Mouse (Mus musculus) stomach, postnatal 0 days (tissue): ENCODE measurements around the gene Vsnl1. TPM values are rescaled to one million over a fixed set of nuclear protein-coding genes. Genes with fewer than 3 reads are reported as not detected.

Experiments used
- ATAC-seq: fragments of 200-750 bp; cut with Nextera tagmentation; 2 replicates; pipeline ENCODE4 v1.8.0; 2017; ENCODE audit not compliant: low FRiP score, low TSS enrichment
- DNase-seq: peaks from one replicate; pipeline ENCODE4 v3.0.0-alpha.2; 2016; ENCODE audit warnings: low spot score
- H3K27ac ChIP-seq: fragments of 300-500 bp; sonication (generic); replicated peaks from 2 replicates; pipeline ENCODE4 v1.5.1; 2014; ENCODE audit warnings: mild to moderate bottlenecking, control low read depth
- H3K27me3 ChIP-seq: fragments of 300-500 bp; sonication (generic); 2 replicates; pipeline ENCODE4 v1.6.1; 2014; ENCODE audit warnings: low read length; ENCODE audit not compliant: control insufficient read depth, insufficient read depth
- H3K36me3 ChIP-seq: fragments of 300-500 bp; sonication (generic); 2 replicates; pipeline ENCODE4 v1.6.1; 2014; ENCODE audit warnings: low read length, mixed read lengths; ENCODE audit not compliant: control insufficient read depth, insufficient read depth
- H3K4me1 ChIP-seq: fragments of 300-500 bp; sonication (generic); replicated peaks from 2 replicates; pipeline ENCODE4 v1.6.1; 2014; ENCODE audit warnings: antibody characterized with exemption; ENCODE audit not compliant: control insufficient read depth, insufficient read depth
- H3K4me2 ChIP-seq: fragments of 300-500 bp; sonication (generic); replicated peaks from 2 replicates; pipeline ENCODE4 v1.6.1; 2014; ENCODE audit warnings: low read depth, mild to moderate bottlenecking, control low read depth, moderate library complexity
- H3K4me3 ChIP-seq: fragments of 300-500 bp; sonication (generic); 2 replicates; pipeline ENCODE4 v1.5.1; 2014; ENCODE audit warnings: low read depth, low read length, control low read depth
- H3K9ac ChIP-seq: fragments of 300-500 bp; sonication (generic); 2 replicates; pipeline ENCODE4 v1.6.1; 2014; ENCODE audit warnings: mild to moderate bottlenecking, low read length, control low read depth, mixed read lengths
- H3K9me3 ChIP-seq: fragments of 300-500 bp; sonication (generic); 2 replicates; pipeline ENCODE4 v1.6.1; 2016; ENCODE audit warnings: low read length; ENCODE audit not compliant: control insufficient read depth
- CTCF ChIP-seq: IDR thresholded peaks from 2 replicates; pipeline ENCODE4 v1.5.1; 2016; ENCODE audit warnings: antibody characterized with exemption, low read depth, mild to moderate bottlenecking, moderate library complexity
- EP300 ChIP-seq: optimal IDR thresholded peaks from 2 replicates; pipeline ENCODE3; 2016; ENCODE audit warnings: antibody characterized with exemption
- WGBS: fragments of 180-500 bp; shearing (Covaris S2); extraction: QIAGEN DNeasy Blood & Tissue Kit; methylation state at CpG from one replicate; pipeline ENCODE4 v1.1.7; 2014; 5-methylcytosine and 5-hydroxymethylcytosine counted together
- polyA plus RNA-seq: library from polyadenylated mRNA; unstranded; fragments of >200 nt; fragmentation: Nextera tagmentation; extraction: Ambion mirVana; gene quantifications from 2 replicates; pipeline ENCODE4 v1.2.1, GENCODE M21; 2015

Gene Vsnl1
- polyA plus RNA-seq, 1 experiment from 2014 or later: 0.72 TPM

DNA sequence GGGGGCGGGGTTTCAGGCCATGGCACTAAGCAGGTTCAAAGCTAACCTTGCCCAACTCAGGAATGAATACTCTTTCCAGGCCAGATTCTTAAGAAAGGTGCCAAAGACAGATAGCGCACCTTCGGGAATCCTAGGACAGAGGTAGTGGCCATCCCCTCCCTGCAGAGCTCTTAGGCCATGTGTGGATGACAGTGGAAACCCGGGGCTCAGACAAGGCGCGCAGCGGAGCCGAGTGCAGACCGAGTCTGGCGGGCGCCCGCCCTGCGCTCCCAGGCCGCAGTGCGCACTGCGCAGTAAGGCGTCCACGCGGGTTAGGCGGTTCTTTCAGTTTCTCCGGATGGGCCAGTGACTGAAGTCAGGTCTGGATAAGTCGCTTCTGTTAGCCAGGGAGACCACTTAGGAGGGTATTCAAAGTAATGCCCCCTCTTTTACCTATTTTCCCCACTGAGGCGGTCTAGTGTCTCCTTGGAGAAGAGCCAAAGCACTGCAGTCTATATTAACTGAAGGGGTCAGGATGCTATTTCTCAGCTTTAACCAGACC lies 1.6 kb upstream of the Vsnl1 start:
- H3K27me3 ChIP-seq: no peaks in the 10 kb centered on the region
- DNase-seq (peak; percentile 14), ATAC-seq (0 out of 2 replicates have a peak, but pooled peaks have one; percentile 29)
- TF ChIP-seq CTCF (no peak), EP300 (no peak)
- H3K9me3 ChIP-seq: no peaks in the 10 kb centered on the region
- H3K4me3 ChIP-seq: peak overlapping the region; percentile 26
- no peaks in the 10 kb centered on the region for H3K36me3 ChIP-seq
- no peak overlapping the region for H3K27ac ChIP-seq
- peak overlapping the region; percentile 58 for H3K4me2 ChIP-seq
- WGBS: 39% methylated on average over 22 of the region's 23 CpGs
- H3K4me1 ChIP-seq: no peaks in the 10 kb centered on the region
- H3K9ac ChIP-seq: no peak overlapping the region

- H3K27me3 ChIP-seq: no peaks in the 10 kb centered on the region
- DNase-seq (peak; percentile 80), ATAC-seq (peak; percentile 64)
- 18% methylated on average over 17 of the region's 17 CpGs for WGBS
- H3K9me3 ChIP-seq: no peaks in the 10 kb centered on the region
- no peak overlapping the region for H3K9ac ChIP-seq
- no peaks in the 10 kb centered on the region for H3K4me1 ChIP-seq
- H3K36me3 ChIP-seq: no peaks in the 10 kb centered on the region
- TF ChIP-seq CTCF (peak; percentile 77), EP300 (no peak)
- H3K4me3 ChIP-seq: no peak overlapping the region
- no peak overlapping the region for H3K27ac ChIP-seq
- peak overlapping the region; percentile 58 for H3K4me2 ChIP-seq
Observed at GRCm38 (mm10) chr12:11437266-11437906, 973 bp upstream of the Vsnl1 start.

- Histone ChIP-seq H3K36me3 (no peaks in the 10 kb centered on the region), H3K9me3 (no peaks in the 10 kb centered on the region), H3K4me2 (peak overlapping the region; percentile 58), H3K27ac (no peak overlapping the region), H3K4me1 (no peaks in the 10 kb centered on the region), H3K9ac (no peak overlapping the region), H3K27me3 (no peaks in the 10 kb centered on the region), H3K4me3 (peak overlapping the region; percentile 37)
- ATAC-seq (no peak), DNase-seq (no peak)
- TF ChIP-seq EP300 (no peak), CTCF (no peak)
- WGBS: 3% methylated on average over 12 of the region's 12 CpGs
Observed at GRCm38 (mm10) chr12:11436023-11436350, 426 bp downstream of the Vsnl1 start.

GRCm38 (mm10) chr12:11435246-11436022 lies 979 bp downstream of the Vsnl1 start:
- no peaks in the 10 kb centered on the region for H3K9me3 ChIP-seq
- H3K27me3 ChIP-seq: no peaks in the 10 kb centered on the region
- TF ChIP-seq EP300 (no peak), CTCF (no peak)
- peak overlapping the region; percentile 58 for H3K4me2 ChIP-seq
- WGBS: 9% methylated on average over 15 of the region's 15 CpGs
- H3K27ac ChIP-seq: no peak overlapping the region
- DNase-seq (no peak), ATAC-seq (no peak)
- H3K36me3 ChIP-seq: no peaks in the 10 kb centered on the region
- H3K4me3 ChIP-seq: peak overlapping the region; percentile 37
- no peak overlapping the region for H3K9ac ChIP-seq
- no peaks in the 10 kb centered on the region for H3K4me1 ChIP-seq

GRCm38 (mm10) chr12:11434446-11434845 lies 2.0 kb downstream of the Vsnl1 start:
- Histone ChIP-seq H3K4me1 (no peaks in the 10 kb centered on the region), H3K4me3 (no peak overlapping the region), H3K9me3 (no peaks in the 10 kb centered on the region), H3K9ac (no peak overlapping the region), H3K27me3 (no peaks in the 10 kb centered on the region), H3K4me2 (no peak overlapping the region), H3K36me3 (no peaks in the 10 kb centered on the region), H3K27ac (no peak overlapping the region)
- no peak for DNase-seq
- WGBS: 84% methylated on average over 8 of the region's 8 CpGs
- TF ChIP-seq EP300: no peak
- TF ChIP-seq CTCF: no peak
- no peak for ATAC-seq

- TF ChIP-seq CTCF: no peak
- no peak for TF ChIP-seq EP300
- 53% methylated on average over 1 of the region's 1 CpGs for WGBS
Observed at GRCm38 (mm10) chr12:11433716-11434115, 2.7 kb downstream of the Vsnl1 start.

More at GRCm38 (mm10) chr12:11433716-11434115, 2.7 kb downstream of the Vsnl1 start:
- Histone ChIP-seq H3K9me3 (no peaks in the 10 kb centered on the region), H3K4me3 (no peak overlapping the region), H3K4me1 (no peaks in the 10 kb centered on the region), H3K27me3 (no peaks in the 10 kb centered on the region), H3K4me2 (no peak overlapping the region), H3K9ac (no peak overlapping the region), H3K36me3 (no peaks in the 10 kb centered on the region), H3K27ac (no peak overlapping the region)
- ATAC-seq: no peak
- DNase-seq: no peak
